Mouse (Mus musculus) heart, postnatal 4 days (tissue): Measurements from ENCODE around the gene Gm21969. TPM values are rescaled to one million over a fixed set of nuclear protein-coding genes. Genes with fewer than 3 reads are reported as not detected.

Source experiments
- DNase-seq: peaks from one replicate; pipeline ENCODE4 v3.0.0; 2021
- total RNA-seq, 2 experiments: library from RNA; stranded (reverse); gene quantifications; 2 replicates each; pipeline ENCODE4 v1.2.3; 2021

Gm21969 gene
- total RNA-seq, 2 experiments from 2014 or later: not detected

DNA sequence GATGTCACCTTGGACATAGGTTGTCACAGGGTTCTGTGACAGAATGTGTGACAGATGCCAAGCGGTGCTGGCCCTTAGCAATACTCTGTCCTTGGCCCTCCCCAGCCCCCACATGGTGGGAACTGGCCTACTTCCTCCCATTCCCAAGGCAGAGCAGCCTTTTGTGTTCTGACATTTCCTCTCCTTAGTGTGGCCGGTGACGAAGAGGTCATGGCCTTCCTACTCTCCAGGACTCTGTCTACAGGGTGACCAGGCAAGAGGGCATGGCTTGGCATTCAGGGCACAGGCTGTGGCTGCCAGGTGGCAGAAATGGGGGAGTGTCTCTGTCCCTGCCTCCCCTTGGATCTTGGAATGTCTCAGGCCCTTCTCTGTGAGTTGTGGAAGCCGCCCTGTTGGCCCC is 15.6 kb upstream of the Gm21969 start:
- peak; percentile 43 for DNase-seq

DNA sequence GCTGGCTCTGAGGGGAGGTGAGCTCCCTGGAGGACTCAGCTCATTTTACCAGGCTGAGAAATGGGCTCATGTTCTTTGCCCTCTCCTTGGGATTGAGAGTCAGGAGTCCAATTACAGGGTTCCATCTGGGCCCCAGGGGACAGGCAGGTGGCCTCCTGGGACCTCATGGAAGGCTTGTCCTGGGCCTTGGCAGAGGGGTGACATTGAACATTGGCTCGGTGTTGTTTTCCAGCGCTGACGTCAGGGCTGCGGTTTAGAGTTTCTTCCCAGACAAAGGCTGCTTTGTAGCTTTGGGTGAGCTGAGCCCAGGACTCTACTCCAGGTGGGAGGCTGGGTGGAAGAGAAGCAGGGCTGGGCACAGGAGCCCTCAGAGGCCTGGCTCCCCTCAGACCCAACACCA is 15.2 kb upstream of the Gm21969 start:
- peak; percentile 41 for DNase-seq

DNA sequence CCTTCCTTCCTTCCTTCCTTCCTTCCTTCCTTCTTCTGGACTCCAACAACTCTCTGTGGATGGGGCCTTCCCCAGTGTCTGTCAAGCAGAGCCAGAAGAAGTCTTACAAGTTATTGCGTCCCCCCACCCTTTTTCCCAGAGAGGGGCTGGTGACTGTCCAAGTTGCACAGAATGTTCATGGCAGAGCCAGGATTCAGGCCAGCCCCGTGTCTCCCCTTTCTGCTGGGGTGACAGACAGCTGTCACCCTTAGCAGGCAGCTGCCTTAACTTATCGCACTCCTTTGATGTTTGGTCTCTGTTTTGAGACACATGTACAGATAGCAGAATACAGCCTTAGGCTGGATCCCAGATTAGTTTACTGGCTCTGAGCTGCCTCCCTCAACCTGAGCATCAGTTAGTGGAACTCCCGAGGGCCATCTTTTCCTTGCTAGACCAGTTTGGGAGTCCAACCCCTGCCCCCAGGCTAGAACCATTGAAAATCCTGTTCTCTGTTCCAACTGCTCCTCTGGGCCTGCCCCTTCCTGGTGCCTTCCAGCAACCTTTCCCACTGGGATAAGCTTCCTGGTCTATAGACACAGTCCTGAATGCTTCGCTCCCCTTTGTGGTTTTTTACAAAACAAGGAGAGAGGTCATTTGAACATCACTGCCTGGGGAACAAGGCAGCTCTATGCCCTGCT is 13.5 kb upstream of the Gm21969 start:
- DNase-seq: no peak

DNA sequence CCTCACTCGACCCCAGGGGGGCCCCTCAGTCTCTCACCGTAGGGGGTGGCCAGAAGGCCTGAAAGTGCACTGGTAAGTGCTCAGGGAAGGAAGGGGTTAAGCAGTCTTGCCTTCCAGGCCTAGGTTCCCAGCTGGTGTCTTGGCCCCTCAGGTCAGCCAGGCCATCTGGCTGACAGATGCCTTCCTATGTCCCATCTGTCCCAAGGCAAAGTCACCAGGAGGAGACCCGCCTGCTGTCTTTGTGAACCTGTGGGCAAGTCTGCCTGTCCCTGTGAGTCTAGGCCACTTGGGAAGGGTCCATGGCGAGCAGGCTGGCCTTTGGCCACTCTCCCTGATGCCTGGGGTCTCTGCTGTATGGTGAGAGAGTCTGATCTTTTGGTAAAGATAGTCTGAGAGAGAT is 12.5 kb upstream of the Gm21969 start:
- DNase-seq: no peak

DNA sequence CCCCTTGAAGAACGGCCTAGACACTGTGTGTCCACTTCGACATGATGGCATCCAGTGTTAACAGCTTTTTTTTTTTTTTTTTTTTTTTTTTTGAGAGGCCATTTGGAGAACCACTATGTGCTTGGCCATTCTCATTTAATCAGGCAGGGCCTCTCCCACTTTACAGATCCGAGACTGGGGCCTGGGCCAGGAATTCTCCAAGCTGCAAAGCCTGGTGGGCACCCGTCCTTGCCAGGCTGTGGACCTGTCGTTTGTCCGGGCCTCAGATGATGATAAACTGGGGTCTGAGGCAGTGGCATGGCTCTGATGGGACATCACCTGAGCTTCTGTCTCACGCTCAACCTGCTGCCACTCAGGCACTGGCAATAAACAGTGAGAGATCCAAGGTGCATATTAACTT is 10.1 kb upstream of the Gm21969 start:
- no peak for DNase-seq

DNA sequence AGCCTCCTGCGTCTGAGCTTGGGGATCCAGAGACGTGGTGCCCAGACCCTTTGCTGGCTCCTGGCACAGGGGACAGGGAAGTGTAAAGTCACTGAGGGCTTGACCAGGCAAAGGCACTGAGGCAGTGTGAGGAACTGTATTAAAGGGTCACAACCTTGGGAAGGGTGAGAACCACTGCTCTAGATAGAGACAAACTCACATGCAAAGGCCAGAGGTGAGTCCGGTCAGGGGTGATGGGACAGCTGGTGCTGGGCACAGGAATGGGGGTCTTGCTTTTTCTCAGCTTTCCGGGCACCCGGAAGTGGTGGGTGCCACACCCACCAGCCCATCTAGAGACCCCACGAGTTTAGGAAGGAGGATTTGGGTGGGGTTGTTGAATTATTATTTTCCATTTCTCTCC is 9.6 kb upstream of the Gm21969 start:
- DNase-seq: no peak

DNA sequence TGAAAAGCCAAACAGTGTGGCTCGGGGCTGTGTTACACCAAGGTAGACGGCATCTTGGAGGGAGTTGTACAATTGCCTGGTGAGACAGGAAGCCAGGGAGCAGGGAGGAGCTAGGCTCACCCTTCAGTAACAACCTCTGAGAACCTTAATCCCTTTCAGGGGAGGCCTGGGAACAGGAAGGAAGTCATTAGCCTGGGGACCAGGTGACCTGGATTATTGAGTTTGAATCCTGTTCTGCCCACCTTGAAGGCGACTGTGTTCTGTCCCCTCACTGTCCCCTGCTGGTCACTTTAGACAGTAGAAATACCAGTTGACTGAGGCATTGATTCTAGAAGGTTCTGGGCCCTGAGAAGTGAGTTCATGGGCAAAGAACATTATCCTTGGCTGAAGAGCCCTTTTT is 8.9 kb upstream of the Gm21969 start:
- DNase-seq: no peak

DNA sequence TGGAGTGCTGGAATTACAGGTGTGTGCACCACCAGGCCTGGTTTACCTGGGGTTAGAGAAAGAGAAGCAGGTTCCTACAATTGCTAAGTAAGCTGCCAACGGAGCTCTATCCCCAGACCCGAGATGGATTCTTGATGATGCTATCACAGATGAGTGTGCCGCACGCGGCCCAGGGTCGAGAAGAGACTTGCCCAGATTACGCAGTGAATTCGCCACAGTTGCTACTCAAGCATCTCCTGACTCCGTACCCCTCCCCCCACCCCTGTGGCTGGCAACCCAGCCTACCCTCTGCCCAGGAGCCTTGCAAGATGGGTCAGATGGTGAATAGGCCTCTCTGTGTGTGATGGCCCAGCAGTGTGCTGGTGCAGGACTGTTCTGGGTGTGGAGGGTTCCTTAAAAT is 6.3 kb upstream of the Gm21969 start:
- no peak for DNase-seq

DNA sequence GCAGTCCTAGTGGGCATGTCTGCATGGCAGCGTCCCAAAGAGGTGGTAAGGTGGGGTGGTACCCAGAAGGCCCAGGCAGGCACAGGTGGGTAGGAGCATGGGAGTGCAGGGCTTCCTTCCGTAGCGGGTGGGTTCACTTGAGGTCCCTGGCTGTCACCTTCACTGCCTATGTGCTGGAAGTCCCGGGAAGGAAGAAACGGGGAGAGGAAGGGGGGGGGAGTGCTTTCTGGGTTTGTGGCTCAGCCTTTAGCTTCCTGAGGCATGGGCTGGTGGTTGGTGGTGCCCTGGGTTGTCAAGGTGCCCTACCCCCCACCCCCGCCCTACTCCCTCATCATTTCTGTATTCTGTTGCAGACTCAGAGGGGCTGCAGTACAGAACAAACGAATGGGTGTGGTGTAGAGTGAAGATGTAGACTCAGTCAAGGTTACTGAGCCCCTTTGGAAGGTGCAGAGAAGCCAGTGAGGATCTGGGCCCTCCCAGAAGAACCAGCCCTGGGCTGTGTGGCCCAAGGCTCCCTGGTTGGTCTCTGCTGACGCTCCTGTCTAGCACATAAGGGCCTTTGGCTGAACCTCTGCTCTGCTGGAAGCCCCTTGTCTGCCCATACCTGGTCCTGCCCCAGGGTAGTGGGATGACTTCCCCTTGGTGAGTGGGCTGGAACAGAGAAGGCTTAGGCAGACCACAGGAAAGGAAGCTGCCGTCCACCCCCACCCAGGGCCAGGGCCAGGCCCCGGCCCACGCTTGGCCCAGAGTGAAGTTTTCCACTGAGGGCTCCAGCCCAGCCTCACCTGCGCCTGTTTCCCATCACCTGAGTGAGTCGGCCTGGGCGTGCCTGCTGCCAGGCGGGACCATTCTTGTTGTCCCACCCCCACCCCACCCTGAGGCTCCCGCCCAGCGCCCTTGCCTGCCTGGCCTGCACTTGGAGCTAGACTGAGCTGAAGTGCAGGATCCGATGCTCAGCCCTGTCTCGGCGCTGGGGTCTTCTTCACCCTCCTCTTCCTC is 5.4 kb upstream of the Gm21969 start:
- DNase-seq: no peak

DNA sequence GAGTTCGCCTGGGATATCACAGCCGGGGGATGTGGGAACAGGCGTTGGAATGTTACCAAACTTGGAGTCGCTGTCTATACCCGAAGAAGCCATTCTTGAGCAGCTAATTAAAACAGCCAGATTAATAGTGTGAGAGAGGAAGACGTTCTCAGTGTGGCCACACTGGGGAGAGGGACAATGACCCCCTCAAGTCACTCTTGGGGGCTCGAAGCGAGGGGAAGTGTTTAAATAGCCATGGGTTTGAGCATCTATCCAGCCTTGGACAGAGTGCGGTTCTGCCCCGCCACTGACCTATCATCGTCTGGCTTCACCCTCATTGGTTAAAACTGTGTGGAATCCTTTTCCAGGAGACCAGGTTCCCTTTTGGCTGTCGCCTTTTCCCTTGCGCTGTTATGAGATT is 4.6 kb upstream of the Gm21969 start:
- no peak for DNase-seq

DNA sequence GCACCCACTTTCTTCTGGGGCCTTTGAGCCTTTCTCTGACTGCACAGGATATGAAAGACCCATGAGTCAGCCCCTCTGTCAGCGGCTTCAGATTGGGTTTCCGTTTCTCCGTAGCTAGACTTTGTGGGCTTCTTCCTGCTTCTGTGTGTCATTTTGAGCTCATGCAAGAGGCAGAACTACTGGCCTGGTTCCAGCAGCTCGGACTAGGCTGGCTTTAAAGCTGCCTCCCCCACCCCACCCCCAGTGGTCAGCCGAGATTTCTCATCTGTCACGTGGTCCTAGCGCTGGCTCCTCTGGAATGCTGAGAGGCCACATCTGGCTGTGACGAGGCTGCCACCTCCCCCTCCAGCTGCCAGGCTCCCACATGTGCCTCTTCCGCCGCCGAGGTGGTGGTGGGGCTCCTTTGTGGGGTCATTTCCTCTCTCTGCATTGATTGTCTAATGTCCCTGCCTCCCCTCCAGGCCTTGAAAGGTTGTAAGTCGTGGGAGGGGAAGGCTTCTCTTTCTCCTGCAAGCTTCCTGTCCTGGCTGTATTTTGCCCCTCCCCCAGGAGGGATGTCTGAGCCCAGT is 4.0 kb upstream of the Gm21969 start:
- DNase-seq: peak; percentile 95

DNA sequence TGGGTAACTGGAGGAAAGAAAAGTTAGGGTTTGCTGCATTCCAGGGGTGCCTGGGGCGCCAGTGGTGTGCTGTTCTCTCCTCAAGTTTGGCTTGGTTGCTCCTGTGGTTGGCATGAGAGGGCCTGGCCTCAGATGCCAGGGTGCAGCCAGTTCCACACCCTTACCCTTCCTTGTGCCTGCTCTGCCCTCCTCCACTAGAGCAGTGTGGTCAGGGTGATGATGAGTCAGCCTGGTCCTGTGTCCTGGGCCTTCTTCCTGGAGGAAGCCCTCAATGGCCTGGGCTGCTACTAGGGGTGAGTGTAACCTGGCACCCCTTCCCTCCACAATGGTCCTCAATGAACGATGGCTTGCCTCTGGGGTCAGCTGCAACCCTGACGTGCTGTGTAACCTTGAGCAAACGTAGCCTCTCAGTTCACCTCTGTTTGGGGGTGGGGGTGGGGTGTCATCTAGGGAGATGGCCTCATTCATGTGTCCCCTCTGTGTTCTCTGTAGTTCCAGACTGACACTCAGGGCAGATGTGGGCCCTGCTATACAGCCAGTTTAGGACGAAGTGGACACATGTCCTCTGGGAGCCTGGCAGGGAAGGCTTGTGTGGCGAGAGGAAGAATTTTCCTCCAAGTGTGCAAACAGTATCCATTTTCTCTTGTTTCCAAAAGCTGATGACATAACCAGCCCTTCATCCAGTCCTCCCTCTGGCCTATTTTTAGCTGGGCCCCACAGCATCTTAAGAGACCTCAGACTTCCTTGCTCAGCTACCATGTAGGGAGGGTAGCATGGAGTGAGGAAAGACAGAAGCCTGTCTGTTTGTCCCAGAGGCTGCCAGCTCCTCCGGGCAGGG is 1.2 kb upstream of the Gm21969 start:
- DNase-seq: no peak

DNA sequence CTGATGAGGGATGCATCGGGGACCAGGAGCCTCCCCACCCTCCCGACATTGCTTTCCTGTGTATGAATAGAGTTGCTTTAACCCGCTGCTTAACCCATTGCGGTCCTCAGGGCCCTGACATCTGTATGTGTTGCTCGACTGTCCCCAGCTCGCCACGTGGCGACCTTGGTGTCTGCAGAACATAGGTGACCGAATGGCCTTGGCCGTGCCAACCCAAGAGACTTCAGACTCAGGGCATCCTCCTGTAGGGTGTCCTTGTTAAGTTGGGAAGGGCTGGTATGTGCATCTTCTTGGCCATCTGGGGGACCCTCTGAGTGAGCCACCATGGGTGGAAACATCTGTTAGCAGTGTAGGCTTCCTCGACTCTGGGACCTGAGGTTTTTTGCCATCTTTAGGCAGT is 2.2 kb downstream of the Gm21969 start:
- no peak for DNase-seq

DNA sequence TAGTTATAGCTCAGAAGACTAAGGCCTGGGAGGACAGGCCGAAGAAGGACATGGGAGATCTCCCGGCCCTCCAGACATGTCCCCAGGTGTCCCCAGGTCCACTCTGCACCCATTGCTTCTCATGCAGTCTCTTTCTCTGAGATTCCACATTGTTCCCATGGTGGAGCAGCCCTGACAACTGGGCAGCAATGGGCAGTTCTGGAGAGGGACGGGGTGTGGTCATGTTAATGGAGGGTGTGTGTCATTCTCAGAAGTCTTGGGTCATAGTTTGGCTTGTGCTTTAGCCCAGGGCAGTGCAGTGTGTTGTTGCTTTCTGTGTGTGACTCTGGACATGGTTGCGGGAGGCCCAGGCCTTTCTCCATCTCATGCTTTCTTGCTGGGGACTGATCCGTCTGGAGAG is 3.7 kb downstream of the Gm21969 start:
- no peak for DNase-seq

DNA sequence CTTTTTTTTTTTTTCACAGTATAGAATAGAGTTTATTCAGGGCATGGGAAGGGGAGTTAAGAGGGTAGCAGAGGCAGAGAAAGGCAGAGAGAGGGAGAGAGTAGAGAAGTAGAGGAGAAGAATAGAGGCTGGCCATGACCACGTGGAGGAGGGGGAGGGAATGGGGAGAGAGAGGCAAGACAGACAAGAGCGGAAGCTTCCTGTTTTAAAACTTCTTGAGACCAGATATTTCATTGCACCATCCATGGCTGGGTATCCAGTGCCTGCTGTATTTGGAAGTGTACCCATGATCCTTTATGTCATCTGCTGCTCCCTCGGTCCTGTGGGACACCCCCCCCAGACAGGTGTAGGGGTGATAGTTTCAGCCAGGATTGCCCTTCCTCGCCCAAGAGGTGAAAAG is 6.0 kb downstream of the Gm21969 start:
- DNase-seq: no peak

DNA sequence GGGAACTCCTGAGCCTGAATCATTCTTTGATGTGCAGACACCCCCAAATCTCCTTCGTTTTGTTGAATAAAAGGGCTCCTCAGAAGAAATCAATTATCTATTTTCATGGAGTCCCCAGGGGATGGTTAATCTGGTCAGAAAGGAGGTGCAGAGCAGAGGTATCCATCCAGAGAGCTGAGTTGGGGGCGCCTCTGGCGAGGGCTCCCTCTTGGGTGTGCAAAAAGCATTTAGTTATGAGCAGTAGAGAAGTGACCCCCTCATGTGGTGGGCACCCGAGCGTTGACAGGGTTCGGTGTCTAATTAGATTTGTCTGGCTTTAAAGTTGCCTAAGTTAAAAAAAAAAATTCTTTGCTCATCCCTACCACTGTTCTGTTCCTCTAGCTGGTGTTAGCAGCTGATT is 8.0 kb downstream of the Gm21969 start:
- no peak for DNase-seq

DNA sequence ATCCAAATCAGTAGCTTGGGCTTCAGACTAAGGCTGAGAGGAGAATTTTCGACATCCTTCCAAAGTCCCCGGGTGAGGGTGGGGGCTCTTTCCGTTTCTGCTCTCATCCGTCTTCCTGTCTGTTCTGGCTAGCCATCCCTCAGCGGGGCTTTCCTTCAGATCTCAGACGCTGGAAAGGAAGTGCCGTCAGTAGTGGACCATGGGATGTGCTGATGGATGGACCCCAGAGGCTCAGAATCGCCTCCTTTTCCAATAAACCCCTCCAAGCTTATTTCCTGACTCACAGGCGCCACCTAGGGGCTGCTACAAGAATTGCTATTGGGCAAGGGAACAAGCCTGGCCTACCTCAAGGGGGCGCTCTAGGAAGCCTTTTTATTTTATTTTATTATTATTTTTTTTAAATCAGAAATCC is 8.6 kb downstream of the Gm21969 start:
- DNase-seq: peak; percentile 92

DNA sequence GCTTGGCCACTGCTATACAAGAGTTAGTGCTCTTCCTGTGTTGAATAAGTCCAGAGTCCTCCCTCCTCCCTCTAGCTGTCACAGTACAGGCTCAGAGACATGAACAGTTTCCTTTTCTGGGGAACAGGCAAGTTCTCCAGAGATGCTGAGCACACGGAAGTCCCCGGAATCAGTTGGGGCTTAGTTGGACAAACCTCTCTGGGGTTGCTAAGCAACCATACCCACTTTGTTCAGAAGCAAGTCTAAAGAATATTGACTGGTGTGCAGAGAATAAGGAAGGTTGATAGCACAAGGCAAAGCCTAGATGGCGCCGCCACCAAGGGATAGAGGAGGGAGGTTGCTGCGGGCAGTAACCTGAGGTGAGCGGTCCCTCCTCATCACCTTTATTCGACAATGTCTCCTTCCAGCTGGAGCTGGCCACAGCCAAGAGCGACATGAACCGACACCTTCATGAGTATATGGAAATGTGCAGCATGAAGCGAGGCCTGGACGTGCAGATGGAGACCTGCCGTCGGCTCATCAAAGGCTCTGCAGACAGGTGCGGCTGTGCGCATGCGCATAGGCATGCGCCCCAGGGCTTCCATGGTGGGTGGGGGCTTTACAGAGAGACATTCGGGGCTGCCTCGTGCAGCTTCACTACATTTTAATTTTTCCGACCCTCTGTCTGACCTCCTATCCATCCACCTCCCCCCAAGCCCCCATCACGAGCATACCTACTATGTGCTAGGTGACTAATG is 11.7 kb downstream of the Gm21969 start:
- no peak for DNase-seq

DNA sequence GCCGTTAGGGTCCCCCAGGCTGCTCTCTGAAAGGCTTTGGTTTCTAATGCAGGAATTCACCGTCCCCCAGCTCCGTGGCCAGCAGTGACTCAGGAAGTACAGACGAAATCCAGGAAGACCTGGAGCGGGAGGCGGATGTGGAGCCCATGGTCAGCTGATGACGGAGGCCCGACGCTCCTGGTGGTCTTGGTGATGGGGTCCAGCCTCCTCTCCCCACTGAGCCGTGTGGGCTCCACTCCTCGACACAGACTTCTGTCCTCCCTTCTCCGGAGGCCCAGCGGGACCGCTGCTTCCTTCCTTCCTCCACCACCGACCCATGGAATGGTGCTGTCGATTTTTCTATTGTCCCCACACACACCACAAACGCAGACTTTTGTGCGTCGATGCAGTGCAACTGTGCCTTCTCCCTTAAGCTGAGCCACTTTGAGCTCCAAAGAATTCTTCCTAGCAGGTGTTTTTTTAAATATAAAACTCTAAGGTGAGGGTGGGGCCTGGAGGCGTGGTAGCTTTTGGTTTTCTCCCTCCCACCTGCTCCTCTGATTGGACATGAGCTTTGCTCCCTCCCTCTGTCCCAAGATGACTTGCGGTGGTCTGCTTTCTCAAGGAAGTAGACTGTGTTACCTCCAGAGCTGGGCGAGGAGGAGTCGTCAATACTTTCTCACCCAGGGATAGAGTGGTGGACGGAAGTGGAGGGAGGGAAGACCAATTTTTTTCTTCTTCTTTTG is 13.5 kb downstream of the Gm21969 start:
- DNase-seq: peak; percentile 45

DNA sequence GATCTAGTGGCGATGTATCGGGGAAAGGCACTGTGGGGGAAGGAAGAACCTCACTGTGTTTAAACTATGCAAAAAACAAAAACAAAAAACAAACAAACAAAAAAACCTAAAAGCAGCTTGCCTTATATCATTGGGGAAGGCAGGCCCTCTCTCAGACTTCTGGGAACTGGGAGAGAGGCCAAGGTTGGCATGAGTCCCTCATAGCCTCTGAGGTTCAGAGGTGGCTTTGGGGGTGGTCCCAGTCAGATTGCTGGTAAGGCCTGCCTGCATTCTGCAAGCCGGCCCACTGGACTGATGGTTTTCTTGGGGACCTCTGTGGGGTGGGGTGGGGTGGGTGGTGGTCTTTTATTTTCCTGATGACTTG is 14.0 kb downstream of the Gm21969 start:
- DNase-seq: no peak

DNA sequence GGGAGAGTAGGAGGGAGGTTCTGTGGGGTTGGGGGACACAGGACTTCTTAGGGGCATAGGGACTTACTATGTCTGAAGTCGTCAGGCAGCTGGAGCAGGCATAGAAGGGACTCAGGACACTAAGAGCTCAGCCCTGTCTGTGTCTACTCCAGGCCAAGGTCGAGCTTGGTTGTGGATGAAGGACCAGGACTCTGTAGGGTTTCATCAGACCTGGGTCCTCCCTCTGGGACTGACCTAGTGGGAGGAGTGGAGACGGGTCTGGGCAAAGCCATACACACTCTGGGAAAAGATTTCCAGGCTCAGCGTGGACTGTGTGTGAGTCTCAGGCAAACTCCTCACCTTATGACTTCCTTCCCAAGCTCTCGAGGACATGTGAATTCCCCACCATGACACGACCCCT is 16.8 kb downstream of the Gm21969 start:
- no peak for DNase-seq
